Mouse (Mus musculus): Measurements from ENCODE around the gene Prf1. TPM values are rescaled to one million over a fixed set of nuclear protein-coding genes. Genes with fewer than 3 reads are reported as not detected.

The Prf1 gene
- polyA plus RNA-seq, 1 experiment from 2014 or later: 0.19 TPM

GRCm38 (mm10) chr10:61336592-61336991, 39.0 kb downstream of the Prf1 start:
- Histone ChIP-seq H3K9me3 (ENCODE audit: control insufficient read depth, low read length) (no peaks in the 10 kb centered on the region), H3K9ac (ENCODE audit: low read depth, low read length) (no peak overlapping the region), H3K4me3 (ENCODE audit: low read depth, low read length) (no peak overlapping the region), H3K27ac (ENCODE audit: low read depth, low read length) (no peak overlapping the region), H3K36me3 (ENCODE audit: control insufficient read depth, insufficient read depth, low read length) (peaks cover 4% of the 10 kb centered on the region; the same call in 1 of the 2 replicates), H3K4me1 (replicated peaks; ENCODE audit: control insufficient read depth, insufficient read depth, low read length) (0 out of 2 replicates have a peak, but pooled peaks cover 3% of the 10 kb centered on the region), H3K4me2 (no peak overlapping the region), H3K27me3 (replicated peaks; ENCODE audit: control insufficient read depth, insufficient read depth, low read length) (no peaks in the 10 kb centered on the region)
- DNase-seq (ENCODE audit: low spot score) (no peak), ATAC-seq (replicated peaks; ENCODE audit: low FRiP score) (no peak)
- WGBS: 68% methylated on average over 5 of the region's 5 CpGs

- Histone ChIP-seq H3K9ac (ENCODE audit: low read depth, low read length) (no peak overlapping the region), H3K4me3 (ENCODE audit: low read depth, low read length) (no peak overlapping the region), H3K36me3 (ENCODE audit: control insufficient read depth, insufficient read depth, low read length) (peaks cover 4% of the 10 kb centered on the region; the same call in 1 of the 2 replicates), H3K27ac (ENCODE audit: low read depth, low read length) (no peak overlapping the region), H3K9me3 (ENCODE audit: control insufficient read depth, low read length) (no peaks in the 10 kb centered on the region), H3K4me2 (no peak overlapping the region), H3K4me1 (replicated peaks; ENCODE audit: control insufficient read depth, insufficient read depth, low read length) (0 out of 2 replicates have a peak, but pooled peaks cover 3% of the 10 kb centered on the region), H3K27me3 (replicated peaks; ENCODE audit: control insufficient read depth, insufficient read depth, low read length) (no peaks in the 10 kb centered on the region)
- 86% methylated on average over 11 of the region's 11 CpGs for WGBS
- no peak for DNase-seq (ENCODE audit: low spot score)
- ATAC-seq (replicated peaks; ENCODE audit: low FRiP score): no peak
Observed at GRCm38 (mm10) chr10:61337665-61338064, 40.0 kb downstream of the Prf1 start.

GRCm38 (mm10) chr10:61339216-61339615, 41.6 kb downstream of the Prf1 start:
- no peak for DNase-seq (ENCODE audit: low spot score)
- Histone ChIP-seq H3K9ac (ENCODE audit: low read depth, low read length) (no peak overlapping the region), H3K4me1 (replicated peaks; ENCODE audit: control insufficient read depth, insufficient read depth, low read length) (0 out of 2 replicates have a peak, but pooled peaks cover 3% of the 10 kb centered on the region), H3K4me3 (ENCODE audit: low read depth, low read length) (no peak overlapping the region), H3K36me3 (ENCODE audit: control insufficient read depth, insufficient read depth, low read length) (peaks cover 1% of the 10 kb centered on the region; the same call in 1 of the 2 replicates), H3K4me2 (no peak overlapping the region), H3K9me3 (ENCODE audit: control insufficient read depth, low read length) (no peaks in the 10 kb centered on the region), H3K27ac (ENCODE audit: low read depth, low read length) (no peak overlapping the region), H3K27me3 (replicated peaks; ENCODE audit: control insufficient read depth, insufficient read depth, low read length) (no peaks in the 10 kb centered on the region)
- ATAC-seq (replicated peaks; ENCODE audit: low FRiP score): no peak
- 83% methylated on average over 9 of the region's 9 CpGs for WGBS

- no peak overlapping the region for H3K27ac ChIP-seq (ENCODE audit: low read depth, low read length)
- no peaks in the 10 kb centered on the region for H3K9me3 ChIP-seq (ENCODE audit: control insufficient read depth, low read length)
- no peak overlapping the region for H3K4me3 ChIP-seq (ENCODE audit: low read depth, low read length)
- no peak overlapping the region for H3K4me2 ChIP-seq
- 0 out of 2 replicates have a peak, but pooled peaks cover 3% of the 10 kb centered on the region for H3K4me1 ChIP-seq (replicated peaks; ENCODE audit: control insufficient read depth, insufficient read depth, low read length)
- ATAC-seq (replicated peaks; ENCODE audit: low FRiP score) (no peak), DNase-seq (ENCODE audit: low spot score) (no peak)
- H3K9ac ChIP-seq (ENCODE audit: low read depth, low read length): no peak overlapping the region
- WGBS: 67% methylated on average over 9 of the region's 9 CpGs
- no peaks in the 10 kb centered on the region for H3K27me3 ChIP-seq (replicated peaks; ENCODE audit: control insufficient read depth, insufficient read depth, low read length)
- peaks cover 2% of the 10 kb centered on the region; the same call in 1 of the 2 replicates for H3K36me3 ChIP-seq (ENCODE audit: control insufficient read depth, insufficient read depth, low read length)
Observed at GRCm38 (mm10) chr10:61340247-61340646, 42.6 kb downstream of the Prf1 start.

GRCm38 (mm10) chr10:61341045-61341444, 43.4 kb downstream of the Prf1 start:
- no peak for ATAC-seq (replicated peaks; ENCODE audit: low FRiP score)
- 0 out of 2 replicates have a peak, but pooled peaks cover 3% of the 10 kb centered on the region for H3K4me1 ChIP-seq (replicated peaks; ENCODE audit: control insufficient read depth, insufficient read depth, low read length)
- WGBS: 87% methylated on average over 5 of the region's 5 CpGs

GRCm38 (mm10) chr10:61341557-61341956, 43.9 kb downstream of the Prf1 start:
- Histone ChIP-seq H3K9me3 (ENCODE audit: control insufficient read depth, low read length) (no peaks in the 10 kb centered on the region), H3K9ac (ENCODE audit: low read depth, low read length) (no peak overlapping the region), H3K27me3 (replicated peaks; ENCODE audit: control insufficient read depth, insufficient read depth, low read length) (no peaks in the 10 kb centered on the region), H3K4me2 (no peak overlapping the region), H3K4me3 (ENCODE audit: low read depth, low read length) (no peak overlapping the region), H3K4me1 (replicated peaks; ENCODE audit: control insufficient read depth, insufficient read depth, low read length) (0 out of 2 replicates have a peak, but pooled peaks cover 6% of the 10 kb centered on the region), H3K27ac (ENCODE audit: low read depth, low read length) (no peak overlapping the region), H3K36me3 (ENCODE audit: control insufficient read depth, insufficient read depth, low read length) (peaks cover 2% of the 10 kb centered on the region; the same call in 1 of the 2 replicates)
- peak; percentile 18; the same call in 1 of the 2 replicates for ATAC-seq (replicated peaks; ENCODE audit: low FRiP score)
- WGBS: 57% methylated on average over 6 of the region's 6 CpGs
- DNase-seq (ENCODE audit: low spot score): peak; percentile 58

More at GRCm38 (mm10) chr10:61341045-61341444, 43.4 kb downstream of the Prf1 start:
- Histone ChIP-seq H3K36me3 (ENCODE audit: control insufficient read depth, insufficient read depth, low read length) (peaks cover 2% of the 10 kb centered on the region; the same call in 1 of the 2 replicates), H3K4me3 (ENCODE audit: low read depth, low read length) (no peak overlapping the region), H3K27ac (ENCODE audit: low read depth, low read length) (no peak overlapping the region), H3K9me3 (ENCODE audit: control insufficient read depth, low read length) (no peaks in the 10 kb centered on the region), H3K9ac (ENCODE audit: low read depth, low read length) (no peak overlapping the region), H3K4me2 (no peak overlapping the region), H3K27me3 (replicated peaks; ENCODE audit: control insufficient read depth, insufficient read depth, low read length) (no peaks in the 10 kb centered on the region)
- no peak for DNase-seq (ENCODE audit: low spot score)

- Histone ChIP-seq H3K27me3 (replicated peaks; ENCODE audit: control insufficient read depth, insufficient read depth, low read length) (no peaks in the 10 kb centered on the region), H3K4me2 (no peak overlapping the region), H3K36me3 (ENCODE audit: control insufficient read depth, insufficient read depth, low read length) (peaks cover 2% of the 10 kb centered on the region; the same call in 1 of the 2 replicates), H3K4me1 (replicated peaks; ENCODE audit: control insufficient read depth, insufficient read depth, low read length) (0 out of 2 replicates have a peak, but pooled peaks cover 6% of the 10 kb centered on the region), H3K4me3 (ENCODE audit: low read depth, low read length) (no peak overlapping the region), H3K9ac (ENCODE audit: low read depth, low read length) (no peak overlapping the region), H3K27ac (ENCODE audit: low read depth, low read length) (no peak overlapping the region), H3K9me3 (ENCODE audit: control insufficient read depth, low read length) (no peaks in the 10 kb centered on the region)
- WGBS: 87% methylated on average over 13 of the region's 13 CpGs
- ATAC-seq (replicated peaks; ENCODE audit: low FRiP score) (no peak), DNase-seq (ENCODE audit: low spot score) (no peak)
Observed at GRCm38 (mm10) chr10:61342750-61343149, 45.1 kb downstream of the Prf1 start.

- Histone ChIP-seq H3K4me1 (replicated peaks; ENCODE audit: control insufficient read depth, insufficient read depth, low read length) (0 out of 2 replicates have a peak, but pooled peaks cover 6% of the 10 kb centered on the region), H3K9me3 (ENCODE audit: control insufficient read depth, low read length) (no peaks in the 10 kb centered on the region), H3K9ac (ENCODE audit: low read depth, low read length) (no peak overlapping the region), H3K27me3 (replicated peaks; ENCODE audit: control insufficient read depth, insufficient read depth, low read length) (no peaks in the 10 kb centered on the region), H3K4me2 (no peak overlapping the region), H3K27ac (ENCODE audit: low read depth, low read length) (no peak overlapping the region), H3K36me3 (ENCODE audit: control insufficient read depth, insufficient read depth, low read length) (peaks cover 2% of the 10 kb centered on the region; the same call in 1 of the 2 replicates), H3K4me3 (ENCODE audit: low read depth, low read length) (no peak overlapping the region)
- no peak for ATAC-seq (replicated peaks; ENCODE audit: low FRiP score)
- WGBS: 50% methylated on average over 8 of the region's 8 CpGs
- peak; percentile 45 for DNase-seq (ENCODE audit: low spot score)
Observed at GRCm38 (mm10) chr10:61343950-61344349, 46.3 kb downstream of the Prf1 start.

GRCm38 (mm10) chr10:61345179-61345578, 47.5 kb downstream of the Prf1 start:
- ATAC-seq (replicated peaks; ENCODE audit: low FRiP score): no peak
- 79% methylated on average over 8 of the region's 8 CpGs for whole genome bisulfite sequencing

More at GRCm38 (mm10) chr10:61345179-61345578, 47.5 kb downstream of the Prf1 start:
- Histone ChIP-seq H3K4me2 (no peak overlapping the region), H3K4me3 (ENCODE audit: low read depth, low read length) (no peak overlapping the region), H3K4me1 (replicated peaks; ENCODE audit: control insufficient read depth, insufficient read depth, low read length) (0 out of 2 replicates have a peak, but pooled peaks cover 6% of the 10 kb centered on the region), H3K9me3 (ENCODE audit: control insufficient read depth, low read length) (no peaks in the 10 kb centered on the region), H3K27ac (ENCODE audit: low read depth, low read length) (no peak overlapping the region), H3K9ac (ENCODE audit: low read depth, low read length) (no peak overlapping the region), H3K27me3 (replicated peaks; ENCODE audit: control insufficient read depth, insufficient read depth, low read length) (no peaks in the 10 kb centered on the region), H3K36me3 (ENCODE audit: control insufficient read depth, insufficient read depth, low read length) (peaks cover 9% of the 10 kb centered on the region)
- no peak for DNase-seq (ENCODE audit: low spot score)

Measured in liver, embryonic 11.5 days (tissue).